Mouse (Mus musculus) gastrocnemius, postnatal 25 days (tissue): ENCODE data around the gene Zbp1. TPM values are rescaled to one million over a fixed set of nuclear protein-coding genes. Genes with fewer than 3 reads are reported as not detected.

Source experiments
- DNase-seq: peaks from one replicate; pipeline ENCODE4 v3.0.0; 2022
- total RNA-seq, 2 experiments: library from RNA; stranded (reverse); gene quantifications; 1 replicate in 1 of 2; 2 replicates in 1 of 2; pipeline ENCODE4 v1.2.3; 2021

Zbp1 gene
- total RNA-seq, 2 experiments from 2014 or later: 0.27 TPM; not detected in 1

GRCm38 (mm10) chr2:173247197-173247596, 28.5 kb upstream of the Zbp1 start:
- no peak for DNase-seq

- no peak for DNase-seq
Measured at GRCm38 (mm10) chr2:173246688-173247087, 28.0 kb upstream of the Zbp1 start.

DNA sequence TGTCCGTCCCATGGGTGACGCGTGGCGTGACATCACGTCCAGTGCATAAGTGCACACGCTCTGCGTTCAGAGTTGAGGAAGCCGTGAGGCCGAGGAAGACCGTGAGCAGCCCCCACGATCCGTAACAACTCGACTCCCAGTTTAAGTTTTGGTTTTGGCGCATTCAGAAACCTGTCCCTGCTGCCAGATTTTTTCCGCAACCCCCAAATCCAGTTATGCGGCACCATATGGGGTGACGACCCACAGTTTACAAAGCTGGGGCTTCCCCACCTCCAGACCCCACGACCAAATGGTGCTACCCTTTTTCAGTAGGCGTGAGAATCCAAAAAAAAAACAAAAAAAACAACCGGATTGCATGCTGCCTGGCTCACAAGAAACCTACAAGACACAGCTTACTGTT, 26.5 kb upstream of the Zbp1 start:
- no peak for DNase-seq

DNA sequence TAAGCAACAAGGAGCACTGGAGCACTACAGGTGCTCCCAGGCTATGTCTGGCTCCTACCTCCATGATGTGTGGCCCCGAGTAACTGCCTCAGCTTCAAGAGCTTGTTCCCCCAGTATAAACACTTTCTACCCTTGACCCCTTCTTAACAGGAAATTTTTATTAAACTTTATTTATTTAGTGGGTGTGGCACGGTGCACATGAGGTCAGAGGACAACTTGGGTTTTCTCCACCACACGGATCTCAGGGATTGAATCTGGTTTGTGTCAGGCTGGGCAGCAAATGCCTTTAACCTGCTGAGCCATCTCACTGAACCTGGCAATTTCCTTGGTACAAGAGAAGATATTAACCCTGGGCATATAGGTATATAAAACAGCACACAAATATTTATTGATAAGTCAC, 25.4 kb upstream of the Zbp1 start:
- no peak for DNase-seq

DNA sequence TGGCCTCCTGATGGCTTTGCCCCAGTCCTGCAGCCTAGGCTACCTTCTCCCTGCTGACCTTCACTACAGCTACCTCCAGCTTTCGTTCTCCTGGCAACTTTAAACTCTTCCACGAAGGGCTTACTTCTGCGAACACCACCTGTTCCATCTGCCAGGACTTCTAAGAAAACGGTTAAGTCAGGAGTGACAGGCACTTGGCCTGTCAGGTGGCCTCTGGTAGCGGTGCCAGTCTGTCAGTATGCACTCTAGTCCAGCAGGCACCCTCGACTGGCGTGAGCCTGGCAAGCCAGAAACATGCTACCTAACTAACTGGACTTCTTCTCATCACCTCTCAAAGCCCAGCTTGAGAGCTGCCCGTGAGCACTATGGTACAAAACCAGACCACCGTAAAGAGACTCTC, 24.9 kb upstream of the Zbp1 start:
- DNase-seq: peak; percentile 78

DNA sequence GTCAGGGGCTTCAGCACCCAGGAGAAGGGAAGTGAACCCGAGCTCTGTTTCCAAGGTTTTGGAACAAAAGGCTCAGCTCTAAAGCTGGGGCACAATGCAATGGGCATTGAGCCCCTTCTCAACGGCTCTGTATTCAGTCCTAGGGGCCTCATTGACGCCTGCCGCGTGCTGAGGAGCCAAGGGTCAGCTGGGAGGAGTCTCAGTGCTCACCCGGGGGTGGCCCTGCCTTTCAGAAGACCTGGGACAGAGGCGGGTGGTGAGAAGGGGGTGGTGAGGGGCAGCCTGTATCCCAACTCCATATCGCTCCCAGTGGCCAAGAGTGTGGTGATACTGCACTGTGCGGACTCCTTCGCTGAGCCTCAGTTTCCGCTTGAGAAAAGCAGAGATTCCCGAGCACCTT, 24.2 kb upstream of the Zbp1 start:
- no peak for DNase-seq

DNA sequence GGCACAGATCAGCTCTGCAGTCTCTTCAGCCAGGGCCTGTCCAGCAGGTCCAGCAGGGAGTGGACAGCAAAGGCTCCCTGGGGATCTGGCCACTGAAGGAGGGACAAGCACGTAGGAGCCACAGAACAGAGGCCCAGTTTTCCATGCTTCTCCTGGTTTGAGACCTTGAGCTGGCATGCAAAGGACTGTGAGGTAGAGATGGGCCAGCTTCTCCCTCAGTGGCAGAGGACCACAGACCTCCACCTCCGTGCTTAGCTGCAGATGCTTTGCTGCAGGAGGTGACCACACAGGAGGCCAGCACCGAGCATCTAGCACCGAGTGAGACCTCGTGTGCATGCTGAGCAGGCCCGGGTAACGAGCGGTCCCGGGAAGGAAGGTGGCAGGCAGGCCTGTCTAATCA, 22.0 kb upstream of the Zbp1 start:
- DNase-seq: no peak

DNA sequence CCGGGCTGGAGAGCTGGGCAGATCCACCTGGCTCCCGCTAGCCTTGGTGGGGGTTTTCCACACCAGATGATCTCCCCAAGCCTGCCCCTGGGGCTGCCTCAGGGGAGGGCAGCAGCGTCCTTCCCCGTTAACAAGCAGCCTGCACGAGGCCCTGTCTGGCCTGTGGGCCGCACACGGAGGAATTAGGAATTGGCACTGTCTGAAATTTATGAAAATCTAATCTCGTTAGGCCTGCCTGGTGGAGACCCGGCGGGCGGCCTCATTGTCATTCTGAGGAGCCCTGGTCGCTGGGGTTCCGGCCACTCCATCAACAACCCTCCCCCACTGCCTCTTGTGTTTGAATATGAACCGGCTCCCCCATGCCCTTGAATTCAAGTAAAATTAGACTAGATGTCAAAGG, 19.8 kb upstream of the Zbp1 start:
- DNase-seq: no peak

DNA sequence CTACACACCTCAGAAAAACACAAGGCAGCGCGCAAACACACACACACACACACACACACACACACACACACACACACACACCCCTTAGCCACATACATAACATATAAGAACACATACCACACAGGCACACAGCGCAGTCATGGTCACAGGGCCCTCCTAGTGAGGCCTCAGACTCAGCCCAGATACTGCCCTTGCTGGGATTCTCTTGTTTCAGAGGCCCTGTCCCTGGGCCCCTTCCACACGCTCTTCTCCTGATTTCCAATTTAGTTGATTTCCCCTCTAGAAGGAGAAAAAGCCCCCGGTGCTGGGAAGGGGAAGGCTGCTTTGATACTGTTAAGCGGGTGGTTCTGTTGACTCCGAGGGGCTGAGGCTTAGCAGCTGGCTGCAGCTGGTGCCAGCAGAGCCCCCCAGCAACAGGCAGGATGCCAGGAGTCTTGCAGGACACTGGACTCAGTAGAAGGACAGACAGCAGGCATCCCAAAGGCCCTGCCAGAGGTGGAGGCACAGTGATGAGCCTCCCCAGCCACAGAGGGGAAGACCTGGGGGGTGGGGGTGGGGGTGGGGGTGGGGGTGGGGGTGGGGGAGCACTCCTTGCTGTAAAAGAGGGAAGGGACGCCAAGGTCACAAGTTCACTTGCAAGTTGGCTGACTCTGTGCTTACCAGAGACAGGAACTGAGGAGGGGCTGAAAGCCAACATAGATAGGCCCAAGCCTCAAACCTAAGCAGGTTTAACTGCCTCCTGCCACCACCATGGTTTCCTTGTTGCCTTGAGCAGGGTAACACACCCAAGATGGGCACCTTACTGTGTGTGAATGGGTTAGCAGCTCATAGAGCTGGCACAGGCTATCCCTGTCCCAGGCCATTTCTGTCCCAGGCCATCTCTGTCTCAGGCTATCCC, 17.0 kb upstream of the Zbp1 start:
- no peak for DNase-seq

DNA sequence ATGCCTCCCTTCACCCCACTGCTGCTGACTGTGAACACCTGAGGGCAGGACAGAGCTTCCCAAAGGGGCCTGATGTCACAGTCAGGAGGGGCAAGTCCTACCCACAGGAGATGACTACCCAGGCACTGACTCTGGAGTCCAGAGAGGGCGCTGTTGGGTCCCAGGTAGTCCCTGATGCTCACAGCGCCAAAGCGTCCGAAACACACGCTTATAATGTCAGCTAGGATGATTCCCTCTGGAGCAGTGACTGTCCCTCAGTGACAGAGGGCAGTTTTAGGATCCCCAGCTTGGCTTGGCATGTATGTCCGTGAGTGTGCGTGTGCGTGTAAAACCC, 14.0 kb upstream of the Zbp1 start:
- no peak for DNase-seq

- no peak for DNase-seq
Measured at GRCm38 (mm10) chr2:173232065-173232765, 13.5 kb upstream of the Zbp1 start.

GRCm38 (mm10) chr2:173229578-173230224, 11.0 kb upstream of the Zbp1 start:
- peak; percentile 73 for DNase-seq

DNA sequence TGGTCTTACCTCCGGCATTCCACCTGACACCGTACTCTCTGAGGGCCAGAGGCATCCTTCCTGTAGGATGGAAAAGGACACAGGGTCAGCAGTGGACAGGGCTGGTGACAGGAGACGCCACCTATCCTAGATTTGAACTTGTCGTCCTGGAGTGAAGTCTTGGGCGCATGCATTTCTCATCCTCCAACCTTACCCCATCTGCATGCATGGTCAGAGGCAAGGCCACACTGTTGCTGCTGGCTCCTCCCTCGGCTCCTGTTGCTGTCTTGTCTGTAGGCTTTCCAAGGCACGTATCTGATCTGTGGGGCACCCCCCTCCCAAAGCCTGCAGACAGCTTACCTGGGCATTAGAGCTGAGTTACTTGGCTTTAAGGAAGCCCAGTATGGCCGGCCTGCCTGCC, 9.8 kb upstream of the Zbp1 start:
- DNase-seq: no peak

DNA sequence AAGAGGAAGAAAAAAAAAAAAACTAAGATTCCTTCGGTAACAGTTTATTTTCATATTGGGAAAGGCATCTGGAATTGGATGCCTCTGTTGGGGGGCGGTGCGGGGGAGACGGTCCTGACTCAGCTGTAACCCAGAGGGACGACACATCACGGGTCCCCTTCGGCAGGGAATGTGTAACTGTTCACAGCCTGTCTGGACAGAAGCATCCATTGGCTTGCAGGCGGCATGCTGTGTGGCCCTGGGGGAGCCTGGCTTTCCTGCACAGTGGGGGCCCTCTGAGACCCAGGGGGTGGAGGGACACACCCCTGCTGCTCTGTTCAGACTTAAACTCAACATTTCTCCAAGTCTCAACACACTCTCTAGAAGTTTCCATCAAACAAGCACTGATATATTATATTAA, 8.1 kb upstream of the Zbp1 start:
- no peak for DNase-seq

DNA sequence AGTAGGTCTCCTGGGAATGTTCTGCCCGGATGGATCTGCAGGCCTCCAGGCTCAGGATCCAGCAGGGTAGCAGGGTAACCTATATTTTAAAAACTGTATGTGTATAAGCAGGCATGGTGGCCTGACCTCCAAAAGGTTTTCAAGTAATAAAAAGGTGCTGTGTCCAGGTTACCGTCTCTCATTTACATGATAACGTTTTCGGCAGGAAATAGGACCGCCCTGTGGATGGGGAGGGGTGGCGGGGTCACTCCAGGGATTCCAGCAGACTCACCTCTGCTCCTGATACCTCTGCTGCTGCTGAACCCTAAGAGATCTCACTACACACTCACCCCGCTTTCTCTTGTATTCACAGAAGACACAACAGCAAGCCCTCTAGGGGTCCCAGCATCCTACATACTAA, 7.2 kb upstream of the Zbp1 start:
- DNase-seq: no peak

GRCm38 (mm10) chr2:173224832-173225231, 6.1 kb upstream of the Zbp1 start:
- no peak for DNase-seq

DNA sequence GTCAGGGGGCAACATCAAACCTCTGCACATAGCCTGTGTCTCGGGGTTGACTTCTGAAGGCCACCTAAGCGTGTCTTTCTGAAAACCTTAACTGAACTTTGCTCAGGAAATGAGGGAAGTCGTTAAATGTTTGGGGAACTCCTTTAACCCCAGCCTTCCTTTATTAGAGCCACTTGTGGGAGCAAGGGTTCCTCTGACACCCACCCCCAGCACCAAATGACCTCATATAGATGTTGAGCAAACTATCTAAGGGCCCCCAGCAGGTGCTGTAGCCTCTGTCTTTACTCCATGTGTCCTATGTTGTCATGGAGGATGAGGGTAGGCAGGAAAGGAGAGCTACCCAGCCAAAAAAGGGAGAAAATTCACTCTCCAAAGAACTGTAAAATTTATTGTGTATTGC, 5.4 kb upstream of the Zbp1 start:
- no peak for DNase-seq

GRCm38 (mm10) chr2:173223496-173223895, 4.8 kb upstream of the Zbp1 start:
- no peak for DNase-seq

- DNase-seq: no peak
Measured at GRCm38 (mm10) chr2:173220754-173221153, 2.0 kb upstream of the Zbp1 start.

DNA sequence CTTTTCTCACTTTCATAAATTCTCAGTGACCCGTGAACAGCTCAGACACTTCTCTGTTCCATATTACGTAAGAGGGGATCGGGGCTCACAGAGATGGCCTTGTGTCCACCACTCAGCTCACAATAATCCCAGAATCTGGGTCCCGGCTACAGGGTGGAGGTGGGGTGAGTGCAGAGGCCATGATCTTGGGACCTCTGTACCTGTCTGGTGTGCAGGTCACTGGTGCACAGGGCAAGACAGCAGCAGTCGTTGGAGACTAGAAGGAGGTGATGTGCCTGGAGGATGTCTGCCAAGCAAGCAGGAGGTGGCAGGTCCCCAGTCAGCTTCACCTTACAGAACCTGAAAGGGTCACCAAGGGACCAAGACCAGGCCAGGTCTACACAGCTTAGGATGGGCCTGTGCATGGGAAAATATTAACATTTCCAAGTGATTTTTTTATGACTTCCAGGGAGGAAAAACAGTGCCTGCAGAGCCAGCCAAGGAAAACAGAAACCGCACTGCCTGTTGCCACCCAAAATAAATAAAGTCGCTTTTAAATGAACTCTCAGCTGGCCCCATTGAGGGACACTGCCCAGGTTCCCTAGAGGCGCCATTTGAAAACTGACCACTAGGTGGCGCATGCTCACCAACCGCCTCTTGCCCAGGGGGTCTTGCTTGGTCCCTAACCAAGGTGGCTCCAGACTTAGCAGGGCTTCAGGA, 682 bp upstream of the Zbp1 start:
- no peak for DNase-seq

DNA sequence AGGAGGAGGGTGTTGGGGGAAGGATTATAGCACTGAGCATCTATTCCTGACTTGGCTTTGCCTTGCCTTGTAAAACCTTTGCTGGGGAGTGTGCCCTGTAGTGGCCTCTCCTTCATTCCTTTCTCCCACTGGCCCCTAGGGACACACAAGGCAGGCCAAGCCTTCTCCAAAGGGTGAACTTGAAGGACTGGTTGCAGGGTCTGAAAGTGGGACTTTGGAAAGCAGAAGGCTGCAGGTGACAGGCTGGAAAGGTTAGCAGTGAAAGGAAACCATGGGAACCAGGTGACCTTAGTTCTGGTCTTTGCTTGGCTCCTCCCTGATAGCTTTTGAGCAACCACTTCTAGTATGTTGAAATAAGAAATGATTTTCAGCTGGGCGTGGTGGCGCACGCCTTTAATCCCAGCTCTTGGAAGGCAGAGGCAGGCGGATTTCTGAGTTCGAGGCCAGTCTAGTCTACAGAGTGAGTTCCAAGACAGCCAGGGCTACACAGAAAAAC, 912 bp downstream of the Zbp1 start:
- DNase-seq: no peak

DNA sequence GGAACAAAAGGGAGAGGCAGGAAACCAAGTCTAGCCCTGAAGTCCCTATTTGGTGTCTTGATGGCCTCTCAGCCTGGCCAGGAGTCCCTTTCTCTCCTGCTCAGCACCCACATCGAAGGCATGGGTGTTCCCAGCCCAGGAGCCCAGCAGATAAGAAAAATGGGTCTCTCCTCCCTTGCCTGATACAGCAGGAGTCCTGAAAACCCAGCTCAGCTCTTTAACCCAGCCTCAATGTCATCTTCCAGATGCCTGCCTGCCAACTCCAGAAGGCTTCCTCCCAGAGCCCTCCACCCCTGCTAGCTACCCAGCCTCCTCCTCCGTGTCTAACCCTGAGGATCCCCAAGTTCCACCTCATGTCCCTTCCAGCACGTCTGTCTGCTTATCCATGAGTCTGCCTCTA, 1.5 kb downstream of the Zbp1 start:
- no peak for DNase-seq

- DNase-seq: no peak
Measured at GRCm38 (mm10) chr2:173216840-173217239, 1.9 kb downstream of the Zbp1 start.
